Mouse (Mus musculus): ENCODE data around the gene Iqce. TPM values are rescaled to one million over a fixed set of nuclear protein-coding genes. Genes with fewer than 3 reads are reported as not detected.
"Not testable (repeated sequence)": the region's sequence is repeated elsewhere in the genome, so short reads cannot be mapped to it uniquely, and the experiment has no call there.

The Iqce gene
- polyA plus RNA-seq, 1 experiment from 2014 or later: 30.8 TPM

GRCm38 (mm10) chr5:140675079-140675478 is 27.1 kb downstream of the Iqce start:
- no peak for ATAC-seq
- no peak overlapping the region for H3K4me3 ChIP-seq (replicated peaks; ENCODE audit: low read length)
- H3K4me1 ChIP-seq (replicated peaks; ENCODE audit: control insufficient read depth, insufficient read depth, low read length): no peaks in the 10 kb centered on the region
- no peak overlapping the region for H3K27ac ChIP-seq (ENCODE audit: low read length)
- H3K9me3 ChIP-seq (ENCODE audit: control insufficient read depth, low read length): no peaks in the 10 kb centered on the region
- no peaks in the 10 kb centered on the region for H3K27me3 ChIP-seq (replicated peaks; ENCODE audit: control insufficient read depth, insufficient read depth, low read length)
- H3K4me2 ChIP-seq (ENCODE audit: low read length): no peak overlapping the region
- H3K9ac ChIP-seq (replicated peaks; ENCODE audit: low read depth, low read length): no peak overlapping the region
- H3K36me3 ChIP-seq (ENCODE audit: control insufficient read depth, insufficient read depth): peaks cover 5% of the 10 kb centered on the region; the same call in 1 of the 2 replicates
- 79% methylated on average over 11 of the region's 11 CpGs for whole genome bisulfite sequencing

DNA sequence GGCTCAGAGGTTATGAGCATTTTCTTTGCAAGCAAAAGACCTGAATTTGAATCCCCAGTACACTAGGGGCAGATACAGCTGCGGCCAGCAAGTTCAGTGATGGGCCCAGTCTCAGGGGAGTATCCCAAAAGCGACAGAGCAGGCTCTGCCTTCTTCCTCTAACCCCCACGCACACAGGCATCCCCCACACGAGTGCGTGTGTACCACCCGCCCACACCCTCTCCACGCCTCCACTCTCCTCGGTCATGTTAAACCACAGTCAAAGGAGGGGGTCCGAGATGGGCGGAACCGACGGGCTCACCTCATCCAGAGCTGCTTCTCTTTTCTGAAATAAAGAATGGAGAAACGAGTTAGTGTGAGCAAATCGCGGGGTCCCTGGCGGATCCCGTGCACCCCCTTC is 28.1 kb downstream of the Iqce start:
- Histone ChIP-seq H3K4me1 (replicated peaks; ENCODE audit: control insufficient read depth, insufficient read depth, low read length) (no peaks in the 10 kb centered on the region), H3K9ac (replicated peaks; ENCODE audit: low read depth, low read length) (no peak overlapping the region), H3K9me3 (ENCODE audit: control insufficient read depth, low read length) (0 out of 2 replicates have a peak, but pooled peaks cover 1% of the 10 kb centered on the region), H3K4me2 (ENCODE audit: low read length) (no peak overlapping the region), H3K4me3 (replicated peaks; ENCODE audit: low read length) (no peak overlapping the region), H3K36me3 (ENCODE audit: control insufficient read depth, insufficient read depth) (peaks cover 7% of the 10 kb centered on the region; the same call in 1 of the 2 replicates), H3K27me3 (replicated peaks; ENCODE audit: control insufficient read depth, insufficient read depth, low read length) (no peaks in the 10 kb centered on the region), H3K27ac (ENCODE audit: low read length) (no peak overlapping the region)
- ATAC-seq: no peak
- WGBS: 87% methylated on average over 17 of the region's 17 CpGs

GRCm38 (mm10) chr5:140672603-140673002 is 29.6 kb downstream of the Iqce start:
- not testable (repeated sequence) for H3K4me1 ChIP-seq (replicated peaks; ENCODE audit: control insufficient read depth, insufficient read depth, low read length); H3K27ac ChIP-seq (ENCODE audit: low read length); H3K27me3 ChIP-seq (replicated peaks; ENCODE audit: control insufficient read depth, insufficient read depth, low read length); H3K9ac ChIP-seq (replicated peaks; ENCODE audit: low read depth, low read length); H3K9me3 ChIP-seq (ENCODE audit: control insufficient read depth, low read length); ATAC-seq; H3K4me2 ChIP-seq (ENCODE audit: low read length); H3K4me3 ChIP-seq (replicated peaks; ENCODE audit: low read length)
- WGBS: 91% methylated on average over 6 of the region's 6 CpGs
- H3K36me3 ChIP-seq (ENCODE audit: control insufficient read depth, insufficient read depth): peaks cover 11% of the 10 kb centered on the region

DNA sequence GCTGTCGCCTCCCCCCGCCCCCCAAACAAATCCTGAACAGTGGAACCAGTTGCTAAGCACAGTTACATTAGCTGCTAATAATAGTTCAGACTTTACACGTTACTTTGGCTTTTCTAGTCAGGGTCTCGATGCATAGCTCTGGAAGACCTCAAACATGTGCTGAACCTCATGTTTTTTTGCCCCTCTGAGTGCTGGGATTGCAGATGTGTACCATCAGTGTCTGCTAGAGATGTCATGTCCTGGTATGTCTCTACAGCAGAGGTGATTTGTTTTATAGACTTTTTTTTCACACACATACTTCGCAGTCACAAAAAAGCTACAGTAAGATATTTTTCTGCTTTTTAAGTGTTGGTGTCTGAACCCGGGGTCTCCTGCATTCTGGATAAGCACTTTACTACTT is 30.1 kb downstream of the Iqce start:
- H3K9me3 ChIP-seq (ENCODE audit: control insufficient read depth, low read length): 0 out of 2 replicates have a peak, but pooled peaks cover 2% of the 10 kb centered on the region
- H3K4me3 ChIP-seq (replicated peaks; ENCODE audit: low read length): no peak overlapping the region
- H3K4me1 ChIP-seq (replicated peaks; ENCODE audit: control insufficient read depth, insufficient read depth, low read length): no peaks in the 10 kb centered on the region
- H3K9ac ChIP-seq (replicated peaks; ENCODE audit: low read depth, low read length): no peak overlapping the region
- 90% methylated on average over 6 of the region's 6 CpGs for WGBS
- no peak overlapping the region for H3K4me2 ChIP-seq (ENCODE audit: low read length)
- no peak for ATAC-seq
- H3K36me3 ChIP-seq (ENCODE audit: control insufficient read depth, insufficient read depth): peaks cover 9% of the 10 kb centered on the region
- no peak overlapping the region for H3K27ac ChIP-seq (ENCODE audit: low read length)
- no peaks in the 10 kb centered on the region for H3K27me3 ChIP-seq (replicated peaks; ENCODE audit: control insufficient read depth, insufficient read depth, low read length)

GRCm38 (mm10) chr5:140663621-140664180 is 38.5 kb downstream of the Iqce start:
- Histone ChIP-seq H3K27ac (ENCODE audit: low read length) (peak overlapping the region; percentile 21), H3K4me1 (replicated peaks; ENCODE audit: control insufficient read depth, insufficient read depth, low read length) (peaks cover 34% of the 10 kb centered on the region), H3K4me3 (replicated peaks; ENCODE audit: low read length) (no peak overlapping the region), H3K4me2 (ENCODE audit: low read length) (no peak overlapping the region), H3K36me3 (ENCODE audit: control insufficient read depth, insufficient read depth) (peaks cover 3% of the 10 kb centered on the region), H3K9ac (replicated peaks; ENCODE audit: low read depth, low read length) (no peak overlapping the region), H3K9me3 (ENCODE audit: control insufficient read depth, low read length) (no peaks in the 10 kb centered on the region), H3K27me3 (replicated peaks; ENCODE audit: control insufficient read depth, insufficient read depth, low read length) (no peaks in the 10 kb centered on the region)
- ATAC-seq: no peak
- 31% methylated on average over 7 of the region's 7 CpGs for WGBS

DNA sequence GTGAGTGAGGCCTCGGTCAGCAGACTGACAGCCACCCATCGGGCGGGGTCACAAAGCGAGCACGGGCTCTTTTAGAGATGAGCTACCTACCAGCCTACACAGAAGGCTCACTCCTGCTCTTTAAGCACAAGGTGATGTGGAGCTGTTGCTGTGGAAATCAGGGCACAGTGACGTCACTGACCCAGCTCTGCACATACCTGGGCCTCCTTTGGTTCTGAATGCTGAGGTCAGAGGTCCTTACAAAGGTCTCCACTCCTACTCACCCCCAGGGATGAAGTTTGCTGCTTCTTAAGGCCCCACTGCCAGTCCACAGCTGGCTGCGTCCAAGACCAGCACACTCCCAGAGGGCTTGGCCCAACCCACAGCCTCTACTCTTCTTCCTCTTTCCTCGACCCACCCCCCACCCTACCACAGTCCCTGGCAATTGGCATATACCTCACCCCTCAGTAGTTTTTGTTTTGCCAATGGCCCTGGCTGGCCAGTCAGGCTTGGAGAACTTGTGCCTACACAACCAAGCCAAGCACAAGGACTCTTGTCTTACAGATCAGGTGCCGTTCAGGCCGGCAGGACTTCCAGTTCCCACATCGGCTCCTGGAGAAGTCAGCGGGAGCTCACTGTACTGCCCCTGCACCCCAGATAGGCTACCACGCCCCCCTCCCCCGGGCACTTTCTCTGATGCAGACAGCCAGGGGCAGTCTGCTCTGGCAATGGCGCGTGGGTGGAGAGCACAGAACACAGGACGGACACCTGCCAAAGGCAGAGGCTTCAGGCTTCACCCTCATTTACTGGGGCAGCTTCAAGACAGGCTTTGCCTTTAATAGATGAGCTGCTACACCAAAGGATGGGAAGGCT is 39.2 kb downstream of the Iqce start:
- ATAC-seq: no peak
- WGBS: 65% methylated on average over 17 of the region's 17 CpGs
- H3K36me3 ChIP-seq (ENCODE audit: control insufficient read depth, insufficient read depth): peaks cover 2% of the 10 kb centered on the region; the same call in 1 of the 2 replicates
- no peak overlapping the region; the same call in 1 of the 2 replicates for H3K9ac ChIP-seq (replicated peaks; ENCODE audit: low read depth, low read length)
- no peaks in the 10 kb centered on the region for H3K27me3 ChIP-seq (replicated peaks; ENCODE audit: control insufficient read depth, insufficient read depth, low read length)
- H3K4me2 ChIP-seq (ENCODE audit: low read length): no peak overlapping the region
- peak overlapping the region; percentile 21 for H3K27ac ChIP-seq (ENCODE audit: low read length)
- no peak overlapping the region for H3K4me3 ChIP-seq (replicated peaks; ENCODE audit: low read length)
- H3K9me3 ChIP-seq (ENCODE audit: control insufficient read depth, low read length): no peaks in the 10 kb centered on the region
- peaks cover 34% of the 10 kb centered on the region for H3K4me1 ChIP-seq (replicated peaks; ENCODE audit: control insufficient read depth, insufficient read depth, low read length)

DNA sequence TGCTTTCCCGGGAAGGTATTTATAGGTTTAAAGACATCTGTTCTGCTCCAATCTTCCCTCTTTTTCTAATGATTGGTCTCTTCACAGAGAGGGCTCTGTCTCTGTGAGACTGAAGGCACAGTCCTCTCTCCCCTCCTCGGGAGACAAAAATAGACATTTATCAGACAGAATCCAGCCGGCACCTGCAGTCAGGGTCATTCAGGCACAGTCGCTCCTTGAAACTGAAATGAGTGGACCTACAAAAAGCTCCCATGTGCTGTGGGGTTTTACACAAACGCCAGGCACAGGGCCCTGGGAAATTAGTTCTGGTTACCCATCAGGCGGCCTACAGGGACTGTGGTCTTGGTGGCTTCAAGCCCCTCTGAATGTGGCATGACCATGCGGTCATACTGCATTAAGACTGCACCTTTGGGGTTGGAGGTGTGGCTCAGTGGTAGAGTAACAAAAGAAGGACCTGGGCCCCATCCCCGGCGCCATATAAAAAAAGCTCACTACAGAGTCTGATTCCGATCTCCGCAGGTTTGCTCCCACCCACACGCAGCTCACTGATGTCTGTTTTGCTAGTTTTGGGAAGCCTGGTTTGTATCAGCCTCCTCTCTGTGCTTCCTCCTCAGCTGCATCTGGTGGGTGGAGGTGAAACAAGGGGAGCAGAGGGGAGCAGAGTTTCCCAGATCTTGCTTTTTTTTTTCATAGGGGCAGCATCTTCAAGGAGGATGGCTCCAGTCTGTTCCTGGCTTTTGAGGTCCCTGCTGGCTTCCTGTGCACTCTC is 40.1 kb downstream of the Iqce start:
- H3K4me2 ChIP-seq (ENCODE audit: low read length): no peak overlapping the region
- H3K9me3 ChIP-seq (ENCODE audit: control insufficient read depth, low read length): no peaks in the 10 kb centered on the region
- ATAC-seq: no peak
- peak overlapping the region; percentile 26; the same call in 1 of the 2 replicates for H3K27ac ChIP-seq (ENCODE audit: low read length)
- H3K9ac ChIP-seq (replicated peaks; ENCODE audit: low read depth, low read length): no peak overlapping the region; the same call in 1 of the 2 replicates
- no peak overlapping the region for H3K4me3 ChIP-seq (replicated peaks; ENCODE audit: low read length)
- no peaks in the 10 kb centered on the region for H3K36me3 ChIP-seq (ENCODE audit: control insufficient read depth, insufficient read depth)
- whole genome bisulfite sequencing: 46% methylated on average over 12 of the region's 12 CpGs
- H3K4me1 ChIP-seq (replicated peaks; ENCODE audit: control insufficient read depth, insufficient read depth, low read length): peaks cover 34% of the 10 kb centered on the region
- H3K27me3 ChIP-seq (replicated peaks; ENCODE audit: control insufficient read depth, insufficient read depth, low read length): no peaks in the 10 kb centered on the region

DNA sequence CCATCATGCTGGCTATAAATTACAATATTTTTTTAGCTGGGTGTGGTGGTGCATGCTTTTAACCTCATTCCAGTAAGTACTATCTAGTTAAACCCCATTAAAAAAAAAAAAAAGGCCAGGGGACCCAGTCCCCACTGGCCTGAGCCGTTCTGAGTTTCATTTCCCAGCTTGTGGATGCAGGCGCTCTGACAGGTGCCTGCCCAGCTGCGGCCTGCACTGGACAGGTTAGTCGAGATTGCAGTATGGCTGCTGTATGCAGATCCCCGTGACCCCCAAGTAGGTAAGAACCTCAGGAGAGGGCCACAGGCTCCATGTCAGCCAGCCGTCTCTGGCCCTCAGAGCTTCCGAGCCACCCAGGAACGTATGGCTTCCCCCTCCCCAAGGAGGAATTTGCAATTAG is 40.8 kb downstream of the Iqce start:
- no peak for ATAC-seq
- Histone ChIP-seq H3K4me2 (ENCODE audit: low read length) (no peak overlapping the region), H3K4me3 (replicated peaks; ENCODE audit: low read length) (no peak overlapping the region), H3K27ac (ENCODE audit: low read length) (no peak overlapping the region), H3K36me3 (ENCODE audit: control insufficient read depth, insufficient read depth) (no peaks in the 10 kb centered on the region), H3K27me3 (replicated peaks; ENCODE audit: control insufficient read depth, insufficient read depth, low read length) (no peaks in the 10 kb centered on the region), H3K4me1 (replicated peaks; ENCODE audit: control insufficient read depth, insufficient read depth, low read length) (peaks cover 34% of the 10 kb centered on the region), H3K9ac (replicated peaks; ENCODE audit: low read depth, low read length) (no peak overlapping the region), H3K9me3 (ENCODE audit: control insufficient read depth, low read length) (no peaks in the 10 kb centered on the region)
- 62% methylated on average over 8 of the region's 8 CpGs for WGBS

DNA sequence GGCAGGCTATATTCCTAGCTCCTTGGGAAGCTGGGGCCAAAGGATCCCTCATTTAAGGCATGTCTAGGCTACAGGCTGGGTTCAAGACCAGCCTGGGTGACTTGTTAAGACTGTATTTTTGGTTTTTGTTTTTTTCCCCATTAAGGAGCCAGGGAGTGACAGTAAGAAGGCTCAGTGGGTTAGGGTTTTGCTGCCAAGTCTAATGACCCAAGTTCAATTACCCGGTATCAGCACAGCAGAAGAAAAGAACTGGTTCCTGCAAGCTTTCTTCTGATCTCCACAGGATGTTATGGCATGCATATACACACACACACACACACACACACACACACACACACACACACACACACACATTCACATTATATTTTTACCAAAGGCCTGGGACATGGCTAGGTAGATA is 41.8 kb downstream of the Iqce start:
- Histone ChIP-seq H3K4me1 (replicated peaks; ENCODE audit: control insufficient read depth, insufficient read depth, low read length) (peaks cover 34% of the 10 kb centered on the region), H3K4me3 (replicated peaks; ENCODE audit: low read length) (no peak overlapping the region), H3K27ac (ENCODE audit: low read length) (peak overlapping the region; percentile 84), H3K4me2 (ENCODE audit: low read length) (no peak overlapping the region), H3K9me3 (ENCODE audit: control insufficient read depth, low read length) (no peaks in the 10 kb centered on the region), H3K27me3 (replicated peaks; ENCODE audit: control insufficient read depth, insufficient read depth, low read length) (no peaks in the 10 kb centered on the region), H3K9ac (replicated peaks; ENCODE audit: low read depth, low read length) (no peak overlapping the region), H3K36me3 (ENCODE audit: control insufficient read depth, insufficient read depth) (no peaks in the 10 kb centered on the region)
- ATAC-seq: peak; percentile 18
- 24% methylated on average over 1 of the region's 1 CpGs for WGBS

Measured in forebrain, embryonic 16.5 days (tissue).